Mouse (Mus musculus) spleen, adult 2 months (tissue): ENCODE measurements around the gene Cdhr3.

Source experiments
- CTCF ChIP-seq: fragments of 200-500 bp; IDR thresholded peaks from 2 replicates; pipeline ENCODE4 v1.5.1; 2011; ENCODE audit warnings: mild to moderate bottlenecking, inconsistent platforms; ENCODE audit not compliant: insufficient read depth, insufficient read length, insufficient replicate concordance; ENCODE audit errors: extremely low read depth
- POLR2A ChIP-seq: fragments of 200-500 bp; IDR thresholded peaks from 2 replicates; pipeline ENCODE4 v1.6.1; 2011; ENCODE audit warnings: low read depth, low read length, inconsistent platforms

GRCm38 (mm10) chr12:33045533-33046361 lies 46.9 kb downstream of the Cdhr3 start:
- TF ChIP-seq CTCF = no peak
- TF ChIP-seq POLR2A = no peak
